Mouse (Mus musculus) liver, embryonic 12.5 days (tissue): ENCODE measurements around the gene Rfc1. TPM values are rescaled to one million over a fixed set of nuclear protein-coding genes. Genes with fewer than 3 reads are reported as not detected.
"Not testable (repeated sequence)": the region's sequence is repeated elsewhere in the genome, so short reads cannot be mapped to it uniquely, and the experiment has no call there.

Experiments
- ATAC-seq: fragments of 200-750 bp; cut with Nextera tagmentation; 2 replicates; pipeline ENCODE4 v1.8.0; 2017; ENCODE audit warnings: moderate number of reproducible peaks, mild to moderate bottlenecking, moderate library complexity
- H3K27ac ChIP-seq: fragments of 300-500 bp; sonication (generic); 2 replicates; pipeline ENCODE4 v1.5.1; 2016; ENCODE audit warnings: mild to moderate bottlenecking
- H3K27me3 ChIP-seq: fragments of 300-500 bp; sonication (generic); replicated peaks from 2 replicates; pipeline ENCODE4 v1.6.1; 2016; ENCODE audit warnings: mild to moderate bottlenecking, moderate library complexity
- H3K36me3 ChIP-seq: fragments of 300-500 bp; sonication (generic); 2 replicates; pipeline ENCODE4 v1.6.1; 2016; ENCODE audit warnings: mild to moderate bottlenecking, moderate library complexity
- H3K4me1 ChIP-seq: fragments of 300-500 bp; sonication (generic); 2 replicates; pipeline ENCODE4 v1.6.1; 2016
- H3K4me2 ChIP-seq: fragments of 300-500 bp; sonication (generic); 2 replicates; pipeline ENCODE4 v1.6.1; 2016; ENCODE audit warnings: mild to moderate bottlenecking, moderate library complexity
- H3K4me3 ChIP-seq: fragments of 300-500 bp; sonication (generic); 2 replicates; pipeline ENCODE4 v1.5.1; 2016; ENCODE audit warnings: mild to moderate bottlenecking, moderate library complexity
- H3K9ac ChIP-seq: fragments of 300-500 bp; sonication (generic); 2 replicates; pipeline ENCODE4 v1.6.1; 2016; ENCODE audit warnings: mild to moderate bottlenecking, moderate library complexity
- H3K9me3 ChIP-seq: fragments of 300-500 bp; sonication (generic); replicated peaks from 2 replicates; pipeline ENCODE4 v1.6.1; 2016; ENCODE audit warnings: mild to moderate bottlenecking, moderate library complexity
- WGBS: fragments of 180-500 bp; shearing (Covaris S2); methylation state at CpG from one replicate; pipeline ENCODE4 v1.1.7; 2016; ENCODE audit not compliant: insufficient replicate concordance; 5-methylcytosine and 5-hydroxymethylcytosine counted together
- polyA plus RNA-seq: library from polyadenylated mRNA; unstranded; fragments of >200 nt; fragmentation: Nextera tagmentation; extraction: Ambion mirVana; gene quantifications from 2 replicates; pipeline ENCODE4 v1.2.1, GENCODE M21; 2016

Gene Rfc1
- polyA plus RNA-seq, 1 experiment from 2014 or later, result 58.1 TPM

- Histone ChIP-seq H3K36me3 (peaks cover 93% of the 10 kb centered on the region), H3K9ac (no peak overlapping the region), H3K27ac (peak overlapping the region; percentile 68), H3K4me2 (no peak overlapping the region), H3K27me3 (no peaks in the 10 kb centered on the region), H3K9me3 (no peaks in the 10 kb centered on the region), H3K4me3 (no peak overlapping the region), H3K4me1 (peaks cover 29% of the 10 kb centered on the region)
- peak; percentile 88 for ATAC-seq
- WGBS, result 22% methylated on average over 7 of the region's 7 CpGs
Observed at GRCm38 (mm10) chr5:65298167-65298950, 37.1 kb downstream of the Rfc1 start.

GRCm38 (mm10) chr5:65294270-65294669 is 41.2 kb downstream of the Rfc1 start:
- 42% methylated on average over 2 of the region's 2 CpGs for WGBS
- no peak for ATAC-seq
- no peaks in the 10 kb centered on the region for H3K9me3 ChIP-seq

GRCm38 (mm10) chr5:65293627-65294026 is 41.8 kb downstream of the Rfc1 start:
- Histone ChIP-seq H3K27ac (no peak overlapping the region), H3K4me1 (peaks cover 32% of the 10 kb centered on the region), H3K27me3 (no peaks in the 10 kb centered on the region), H3K36me3 (peaks cover 93% of the 10 kb centered on the region), H3K4me2 (no peak overlapping the region), H3K9ac (no peak overlapping the region), H3K9me3 (no peaks in the 10 kb centered on the region), H3K4me3 (no peak overlapping the region)
- ATAC-seq, result no peak
- 86% methylated on average over 6 of the region's 6 CpGs for WGBS

More at GRCm38 (mm10) chr5:65294270-65294669, 41.2 kb downstream of the Rfc1 start:
- H3K4me3 ChIP-seq, result no peak overlapping the region
- H3K4me2 ChIP-seq, result no peak overlapping the region
- H3K4me1 ChIP-seq, result peaks cover 32% of the 10 kb centered on the region
- H3K27ac ChIP-seq, result no peak overlapping the region
- H3K27me3 ChIP-seq, result no peaks in the 10 kb centered on the region
- H3K9ac ChIP-seq, result no peak overlapping the region
- H3K36me3 ChIP-seq, result peaks cover 94% of the 10 kb centered on the region

- Histone ChIP-seq H3K27ac (peak overlapping the region; percentile 45; the same call in 1 of the 2 replicates), H3K4me2 (peak overlapping the region; percentile 27; the same call in 1 of the 2 replicates), H3K36me3 (peaks cover 93% of the 10 kb centered on the region), H3K4me1 (peaks cover 35% of the 10 kb centered on the region)
- not testable (repeated sequence) for H3K27me3 ChIP-seq, H3K4me3 ChIP-seq, H3K9ac ChIP-seq, H3K9me3 ChIP-seq
- ATAC-seq, result 0 out of 2 replicates have a peak, but pooled peaks have one; percentile 48
- WGBS, result 80% methylated on average over 8 of the region's 8 CpGs
Observed at GRCm38 (mm10) chr5:65289009-65289408, 46.5 kb downstream of the Rfc1 start.

- Histone ChIP-seq H3K9ac (no peak overlapping the region), H3K4me2 (peak overlapping the region; percentile 27; the same call in 1 of the 2 replicates), H3K27me3 (no peaks in the 10 kb centered on the region), H3K27ac (no peak overlapping the region), H3K4me3 (no peak overlapping the region), H3K9me3 (no peaks in the 10 kb centered on the region), H3K4me1 (peaks cover 35% of the 10 kb centered on the region), H3K36me3 (peaks cover 94% of the 10 kb centered on the region)
- WGBS, result 70% methylated on average over 24 of the region's 24 CpGs
- ATAC-seq, result peak; percentile 76
Observed at GRCm38 (mm10) chr5:65287751-65288701, 47.4 kb downstream of the Rfc1 start.

GRCm38 (mm10) chr5:65284171-65284570 is 51.3 kb downstream of the Rfc1 start:
- H3K4me2 ChIP-seq, result no peak overlapping the region
- no peaks in the 10 kb centered on the region for H3K27me3 ChIP-seq
- no peak overlapping the region for H3K9ac ChIP-seq
- no peak overlapping the region for H3K27ac ChIP-seq
- no peaks in the 10 kb centered on the region for H3K9me3 ChIP-seq
- H3K4me1 ChIP-seq, result peaks cover 16% of the 10 kb centered on the region
- H3K36me3 ChIP-seq, result peaks cover 79% of the 10 kb centered on the region
- 91% methylated on average over 3 of the region's 3 CpGs for WGBS
- H3K4me3 ChIP-seq, result no peak overlapping the region
- ATAC-seq, result no peak

- WGBS, result 82% methylated on average over 3 of the region's 3 CpGs
- no peak overlapping the region for H3K27ac ChIP-seq
- peaks cover 81% of the 10 kb centered on the region for H3K36me3 ChIP-seq
Observed at GRCm38 (mm10) chr5:65281216-65281615, 54.3 kb downstream of the Rfc1 start.

GRCm38 (mm10) chr5:65279133-65279651 is 56.3 kb downstream of the Rfc1 start:
- Histone ChIP-seq H3K9ac (no peak overlapping the region), H3K27ac (no peak overlapping the region), H3K4me3 (no peak overlapping the region), H3K27me3 (no peaks in the 10 kb centered on the region), H3K36me3 (peaks cover 81% of the 10 kb centered on the region), H3K4me2 (no peak overlapping the region), H3K4me1 (no peaks in the 10 kb centered on the region), H3K9me3 (no peaks in the 10 kb centered on the region)
- no peak for ATAC-seq
- WGBS, result 90% methylated on average over 6 of the region's 6 CpGs

More at GRCm38 (mm10) chr5:65281216-65281615, 54.3 kb downstream of the Rfc1 start:
- Histone ChIP-seq H3K4me3 (no peak overlapping the region), H3K27me3 (no peaks in the 10 kb centered on the region), H3K9ac (no peak overlapping the region), H3K4me1 (no peaks in the 10 kb centered on the region), H3K9me3 (no peaks in the 10 kb centered on the region), H3K4me2 (no peak overlapping the region)
- no peak for ATAC-seq

- Histone ChIP-seq H3K27ac (no peak overlapping the region), H3K4me2 (no peak overlapping the region), H3K4me3 (no peak overlapping the region), H3K9me3 (no peaks in the 10 kb centered on the region), H3K4me1 (no peaks in the 10 kb centered on the region), H3K9ac (no peak overlapping the region), H3K36me3 (peaks cover 98% of the 10 kb centered on the region), H3K27me3 (no peaks in the 10 kb centered on the region)
- no peak for ATAC-seq
- 77% methylated on average over 3 of the region's 3 CpGs for WGBS
Observed at GRCm38 (mm10) chr5:65273966-65274365, 61.5 kb downstream of the Rfc1 start.

GRCm38 (mm10) chr5:65257910-65258505 is 77.5 kb downstream of the Rfc1 start:
- H3K4me2 ChIP-seq, result no peak overlapping the region
- no peaks in the 10 kb centered on the region for H3K27me3 ChIP-seq
- H3K9ac ChIP-seq, result no peak overlapping the region
- peaks cover 56% of the 10 kb centered on the region for H3K36me3 ChIP-seq
- H3K4me3 ChIP-seq, result no peak overlapping the region
- 75% methylated on average over 14 of the region's 14 CpGs for whole genome bisulfite sequencing
- ATAC-seq, result peak; percentile 58
- H3K9me3 ChIP-seq, result no peaks in the 10 kb centered on the region
- no peaks in the 10 kb centered on the region for H3K4me1 ChIP-seq
- no peak overlapping the region for H3K27ac ChIP-seq

GRCm38 (mm10) chr5:65250185-65250855 is 85.2 kb downstream of the Rfc1 start:
- Histone ChIP-seq H3K4me2 (no peak overlapping the region), H3K27me3 (no peaks in the 10 kb centered on the region), H3K4me3 (no peak overlapping the region), H3K36me3 (no peaks in the 10 kb centered on the region), H3K9ac (no peak overlapping the region), H3K9me3 (no peaks in the 10 kb centered on the region), H3K27ac (no peak overlapping the region), H3K4me1 (no peaks in the 10 kb centered on the region)
- ATAC-seq, result no peak
- WGBS, result 72% methylated on average over 7 of the region's 7 CpGs
